Mouse (Mus musculus): Measurements from ENCODE around the gene Adk.

GRCm38 (mm10) chr14:21106582-21106981 is 54.2 kb downstream of the Adk start:
- no peak for TF ChIP-seq CTCF (IDR thresholded peaks at IDR 0.05; ENCODE audit: borderline replicate concordance, insufficient read depth, low read depth, low read length)
- no peak for TF ChIP-seq POLR2A (IDR thresholded peaks at IDR 0.05; ENCODE audit: borderline replicate concordance, insufficient read depth, low read length)
